Mouse (Mus musculus): ENCODE measurements around the gene Grm4. TPM values are rescaled to one million over a fixed set of nuclear protein-coding genes. Genes with fewer than 3 reads are reported as not detected.

Grm4 gene
- polyA plus RNA-seq, 1 experiment from 2014 or later, result not detected

DNA sequence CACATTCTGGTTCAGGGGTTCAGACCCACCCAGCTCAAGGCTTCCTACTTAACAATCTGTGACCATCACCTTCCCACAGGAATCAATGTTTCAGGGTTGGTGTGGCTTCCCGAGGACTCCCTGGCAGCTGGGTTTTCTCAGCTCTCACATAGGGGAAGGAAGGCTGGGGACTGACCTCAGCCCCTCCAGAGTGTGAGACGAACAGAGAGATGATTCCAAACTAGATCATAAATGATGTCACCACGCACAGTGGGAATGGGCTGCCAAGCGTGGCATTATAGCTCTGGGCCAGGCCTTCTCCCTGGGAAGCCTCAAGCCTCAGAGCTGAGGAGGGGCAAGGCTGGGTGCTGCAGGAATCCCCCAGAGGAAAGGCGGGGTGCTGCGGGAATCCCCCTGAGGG lies 96.8 kb downstream of the Grm4 start:
- Histone ChIP-seq H3K4me2 (ENCODE audit: low read length) (no peak overlapping the region), H3K4me1 (ENCODE audit: control insufficient read depth in 2 of 2, insufficient read depth in 2 of 2, low read length in 2 of 2) (peaks cover 6 to 9% of the 10 kb centered on the region in 2 experiments; a peak in 3 of 4 replicates), H3K9me3 (ENCODE audit: control insufficient read depth, low read length) (peaks cover 13% of the 10 kb centered on the region), H3K27ac (replicated peaks in 1 of 2; ENCODE audit: control insufficient read depth in 1 of 2, insufficient read depth in 1 of 2, low read depth in 2 of 2, low read length in 2 of 2) (no peak overlapping the region), H3K36me3 (ENCODE audit: control insufficient read depth, insufficient read depth, low read length) (no peaks in the 10 kb centered on the region), H3K4me3 (ENCODE audit: control insufficient read depth in 1 of 2, insufficient read depth in 1 of 2, low read depth in 1 of 2, low read length in 2 of 2) (no peak overlapping the region), H3K27me3 (ENCODE audit: control insufficient read depth, insufficient read depth, low read length) (peaks cover 6% of the 10 kb centered on the region; the same call in 1 of the 2 replicates), H3K9ac (ENCODE audit: low read length) (no peak overlapping the region)
- no peak for ATAC-seq (ENCODE audit: insufficient number of reproducible peaks, insufficient read depth, low FRiP score, low read depth)
- WGBS, result 72% methylated on average over 6 of the region's 6 CpGs

DNA sequence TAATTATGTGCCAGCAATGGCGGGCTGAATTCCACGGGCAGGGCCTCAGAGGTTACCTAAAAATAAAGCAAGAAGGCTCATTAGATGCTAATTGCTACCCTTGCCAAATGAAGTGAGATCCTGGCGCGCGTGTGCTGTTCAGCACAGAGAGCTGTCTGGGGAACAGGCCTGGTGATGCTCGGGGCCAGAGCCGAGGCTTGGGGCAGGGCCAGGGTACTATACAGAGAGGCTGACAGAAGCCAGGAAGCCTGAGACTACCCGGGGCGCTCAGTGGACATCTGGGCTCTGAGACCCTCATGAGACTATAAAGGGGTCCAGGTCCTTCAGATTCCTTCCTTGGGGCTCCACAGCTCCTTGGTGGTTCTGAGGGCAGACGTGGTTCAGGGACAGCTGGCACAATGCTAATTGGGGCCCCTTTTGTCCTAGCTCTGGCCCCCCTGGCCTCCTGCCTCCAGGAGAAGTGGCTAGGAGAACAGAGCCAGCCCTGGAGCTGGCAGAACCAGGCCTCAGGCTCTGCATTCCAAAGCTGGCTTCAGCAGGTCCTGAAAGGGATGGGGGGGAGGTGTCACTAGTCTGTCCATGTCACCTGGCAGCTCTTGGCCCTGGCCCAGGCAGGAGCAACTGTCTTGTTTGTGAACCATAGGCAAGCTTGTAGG lies 98.3 kb downstream of the Grm4 start:
- no peak overlapping the region for H3K4me2 ChIP-seq (ENCODE audit: low read length)
- peaks cover 6 to 9% of the 10 kb centered on the region in 2 experiments; a peak in 3 of 4 replicates for H3K4me1 ChIP-seq (ENCODE audit: control insufficient read depth in 2 of 2, insufficient read depth in 2 of 2, low read length in 2 of 2)
- no peak for ATAC-seq (ENCODE audit: insufficient number of reproducible peaks, insufficient read depth, low FRiP score, low read depth)
- no peak overlapping the region for H3K9ac ChIP-seq (ENCODE audit: low read length)
- H3K4me3 ChIP-seq (ENCODE audit: control insufficient read depth in 1 of 2, insufficient read depth in 1 of 2, low read depth in 1 of 2, low read length in 2 of 2), result no peak overlapping the region
- WGBS, result 42% methylated on average over 10 of the region's 10 CpGs
- no peaks in the 10 kb centered on the region; the same call in 1 of the 2 replicates for H3K27me3 ChIP-seq (ENCODE audit: control insufficient read depth, insufficient read depth, low read length)
- peaks cover 1% of the 10 kb centered on the region; the same call in 1 of the 2 replicates for H3K9me3 ChIP-seq (ENCODE audit: control insufficient read depth, low read length)
- H3K36me3 ChIP-seq (ENCODE audit: control insufficient read depth, insufficient read depth, low read length), result no peaks in the 10 kb centered on the region
- no peak overlapping the region for H3K27ac ChIP-seq (replicated peaks in 1 of 2; ENCODE audit: control insufficient read depth in 1 of 2, insufficient read depth in 1 of 2, low read depth in 2 of 2, low read length in 2 of 2)

DNA sequence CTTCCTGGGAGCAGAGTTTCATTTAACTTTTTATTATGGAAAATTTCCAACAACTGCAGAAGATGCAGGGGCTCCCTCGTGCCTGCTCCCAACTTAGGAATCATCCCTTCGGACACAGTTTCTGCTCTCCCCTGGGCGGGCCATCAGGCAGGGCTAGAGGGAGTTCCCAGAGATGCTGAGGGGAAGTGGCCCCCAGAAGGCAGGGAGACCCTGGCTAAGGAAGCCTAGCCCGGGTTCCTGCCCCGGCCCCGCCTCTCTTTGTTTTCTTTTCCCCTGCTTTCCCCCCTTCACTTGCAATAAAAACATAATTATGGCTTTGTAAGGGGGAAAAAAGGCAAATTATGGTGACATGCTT lies 98.9 kb downstream of the Grm4 start:
- WGBS, result 38% methylated on average over 6 of the region's 6 CpGs
- H3K9me3 ChIP-seq (ENCODE audit: control insufficient read depth, low read length), result no peaks in the 10 kb centered on the region
- no peaks in the 10 kb centered on the region for H3K36me3 ChIP-seq (ENCODE audit: control insufficient read depth, insufficient read depth, low read length)
- no peak for ATAC-seq (ENCODE audit: insufficient number of reproducible peaks, insufficient read depth, low FRiP score, low read depth)
- no peak overlapping the region for H3K4me2 ChIP-seq (ENCODE audit: low read length)
- H3K4me1 ChIP-seq (ENCODE audit: control insufficient read depth in 2 of 2, insufficient read depth in 2 of 2, low read length in 2 of 2), result peaks cover 6 to 9% of the 10 kb centered on the region in 2 experiments; a peak in 3 of 4 replicates
- H3K4me3 ChIP-seq (ENCODE audit: control insufficient read depth in 1 of 2, insufficient read depth in 1 of 2, low read depth in 1 of 2, low read length in 2 of 2), result no peak overlapping the region
- H3K27me3 ChIP-seq (ENCODE audit: control insufficient read depth, insufficient read depth, low read length), result no peaks in the 10 kb centered on the region; the same call in 1 of the 2 replicates
- no peak overlapping the region for H3K9ac ChIP-seq (ENCODE audit: low read length)
- H3K27ac ChIP-seq (replicated peaks in 1 of 2; ENCODE audit: control insufficient read depth in 1 of 2, insufficient read depth in 1 of 2, low read depth in 2 of 2, low read length in 2 of 2), result no peak overlapping the region

DNA sequence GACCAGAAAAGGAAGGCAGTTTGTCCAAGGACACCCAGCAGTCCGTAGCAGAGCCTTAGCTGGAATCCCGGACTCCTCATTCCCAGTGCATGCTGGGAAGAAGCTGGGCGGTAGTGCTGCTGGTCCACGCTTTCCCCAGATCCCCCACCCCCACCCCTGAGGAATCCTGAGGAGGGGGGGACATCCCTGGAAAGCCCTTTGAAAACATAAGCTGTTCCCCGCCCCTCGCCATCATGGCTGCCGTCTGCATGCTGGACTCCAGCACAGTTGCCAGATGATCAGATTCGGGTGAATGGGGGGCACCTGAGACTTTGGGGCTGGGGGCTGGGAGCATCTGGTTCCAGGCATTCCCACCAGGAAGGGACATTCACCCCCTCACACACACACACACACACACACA lies 99.4 kb downstream of the Grm4 start:
- Histone ChIP-seq H3K27me3 (ENCODE audit: control insufficient read depth, insufficient read depth, low read length) (no peaks in the 10 kb centered on the region; the same call in 1 of the 2 replicates), H3K9me3 (ENCODE audit: control insufficient read depth, low read length) (no peaks in the 10 kb centered on the region), H3K9ac (ENCODE audit: low read length) (no peak overlapping the region), H3K36me3 (ENCODE audit: control insufficient read depth, insufficient read depth, low read length) (no peaks in the 10 kb centered on the region), H3K4me3 (ENCODE audit: control insufficient read depth in 1 of 2, insufficient read depth in 1 of 2, low read depth in 1 of 2, low read length in 2 of 2) (no peak overlapping the region), H3K27ac (replicated peaks in 1 of 2; ENCODE audit: control insufficient read depth in 1 of 2, insufficient read depth in 1 of 2, low read depth in 2 of 2, low read length in 2 of 2) (no peak overlapping the region), H3K4me1 (ENCODE audit: control insufficient read depth in 2 of 2, insufficient read depth in 2 of 2, low read length in 2 of 2) (peaks cover 6 to 9% of the 10 kb centered on the region in 2 experiments; a peak in 3 of 4 replicates), H3K4me2 (ENCODE audit: low read length) (no peak overlapping the region)
- ATAC-seq (ENCODE audit: insufficient number of reproducible peaks, insufficient read depth, low FRiP score, low read depth), result no peak
- WGBS, result 50% methylated on average over 8 of the region's 8 CpGs

DNA sequence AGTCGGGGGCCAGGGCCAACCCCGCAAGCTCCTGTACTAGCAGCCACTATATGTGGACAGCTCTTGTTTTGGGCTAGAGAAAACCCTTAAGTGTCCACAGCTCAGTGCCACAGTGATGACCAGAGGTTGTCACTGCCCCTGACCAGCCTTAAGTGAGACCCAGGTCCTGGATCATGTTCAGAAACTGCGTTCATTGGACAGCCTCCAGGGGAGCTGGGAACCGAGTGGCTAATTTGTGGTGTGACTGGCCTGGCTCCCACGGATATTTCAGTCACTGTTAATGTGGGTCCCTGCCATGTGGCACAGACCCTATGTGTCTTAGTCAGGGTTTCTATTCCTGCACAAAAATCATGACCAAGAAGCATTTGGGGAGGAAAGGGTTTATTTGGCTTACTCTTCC lies 112.2 kb downstream of the Grm4 start:
- H3K27me3 ChIP-seq (ENCODE audit: control insufficient read depth, insufficient read depth, low read length), result no peaks in the 10 kb centered on the region
- ATAC-seq (ENCODE audit: insufficient number of reproducible peaks, insufficient read depth, low FRiP score, low read depth), result no peak
- no peaks in the 10 kb centered on the region for H3K4me1 ChIP-seq (ENCODE audit: control insufficient read depth in 2 of 2, insufficient read depth in 2 of 2, low read length in 2 of 2)
- 63% methylated on average over 5 of the region's 5 CpGs for WGBS
- 0 out of 2 replicates have a peak, but pooled peaks cover 2% of the 10 kb centered on the region for H3K9me3 ChIP-seq (ENCODE audit: control insufficient read depth, low read length)
- H3K4me2 ChIP-seq (ENCODE audit: low read length), result no peak overlapping the region
- no peak overlapping the region for H3K27ac ChIP-seq (replicated peaks in 1 of 2; ENCODE audit: control insufficient read depth in 1 of 2, insufficient read depth in 1 of 2, low read depth in 2 of 2, low read length in 2 of 2)
- no peaks in the 10 kb centered on the region for H3K36me3 ChIP-seq (ENCODE audit: control insufficient read depth, insufficient read depth, low read length)
- no peak overlapping the region for H3K9ac ChIP-seq (ENCODE audit: low read length)
- H3K4me3 ChIP-seq (ENCODE audit: control insufficient read depth in 1 of 2, insufficient read depth in 1 of 2, low read depth in 1 of 2, low read length in 2 of 2), result no peak overlapping the region

DNA sequence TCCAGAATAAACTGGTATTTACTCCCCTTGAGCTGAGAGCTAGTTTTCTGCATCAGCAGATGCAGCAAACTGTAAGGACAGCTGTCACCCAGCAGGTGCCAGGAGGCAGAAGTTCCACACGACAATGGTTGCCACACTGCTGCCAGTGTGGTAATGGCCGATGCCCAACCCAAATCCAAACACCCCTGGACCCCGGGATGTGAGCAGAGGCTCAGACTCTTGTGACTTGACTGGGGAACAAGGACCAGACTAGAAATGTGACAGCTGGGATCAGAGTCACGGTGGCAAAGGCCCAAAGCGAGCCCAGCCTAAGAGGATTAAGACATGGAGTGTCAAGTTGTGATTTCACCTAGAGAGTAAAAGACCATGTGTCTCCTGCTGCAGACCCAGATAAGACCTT lies 112.7 kb downstream of the Grm4 start:
- Histone ChIP-seq H3K9me3 (ENCODE audit: control insufficient read depth, low read length) (0 out of 2 replicates have a peak, but pooled peaks cover 2% of the 10 kb centered on the region), H3K4me1 (ENCODE audit: control insufficient read depth in 2 of 2, insufficient read depth in 2 of 2, low read length in 2 of 2) (no peaks in the 10 kb centered on the region), H3K27ac (replicated peaks in 1 of 2; ENCODE audit: control insufficient read depth in 1 of 2, insufficient read depth in 1 of 2, low read depth in 2 of 2, low read length in 2 of 2) (no peak overlapping the region), H3K36me3 (ENCODE audit: control insufficient read depth, insufficient read depth, low read length) (no peaks in the 10 kb centered on the region), H3K9ac (ENCODE audit: low read length) (no peak overlapping the region), H3K27me3 (ENCODE audit: control insufficient read depth, insufficient read depth, low read length) (no peaks in the 10 kb centered on the region), H3K4me3 (ENCODE audit: control insufficient read depth in 1 of 2, insufficient read depth in 1 of 2, low read depth in 1 of 2, low read length in 2 of 2) (no peak overlapping the region), H3K4me2 (ENCODE audit: low read length) (no peak overlapping the region)
- WGBS, result 31% methylated on average over 5 of the region's 5 CpGs
- ATAC-seq (ENCODE audit: insufficient number of reproducible peaks, insufficient read depth, low FRiP score, low read depth), result no peak

DNA sequence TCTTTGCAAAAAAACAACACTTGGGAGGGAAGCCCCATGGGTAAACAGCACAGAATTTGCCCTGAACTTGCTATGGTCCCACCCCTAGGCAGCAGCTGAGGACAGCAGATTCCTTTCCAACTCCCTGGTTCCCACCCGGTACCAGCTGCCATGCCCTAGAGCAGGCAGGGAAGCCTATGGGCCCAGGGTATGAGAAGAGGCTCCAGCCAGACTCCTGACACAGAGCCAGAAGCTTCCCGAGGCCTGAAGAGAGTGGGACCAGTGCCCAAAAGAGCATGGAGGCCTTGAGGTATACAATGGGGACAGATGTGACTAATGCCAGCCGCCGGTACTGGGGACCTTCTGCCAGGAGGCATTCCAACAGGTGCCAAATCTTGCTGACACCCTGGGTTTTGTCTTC lies 114.2 kb downstream of the Grm4 start:
- Histone ChIP-seq H3K9ac (ENCODE audit: low read length) (no peak overlapping the region), H3K4me3 (ENCODE audit: control insufficient read depth in 1 of 2, insufficient read depth in 1 of 2, low read depth in 1 of 2, low read length in 2 of 2) (no peak overlapping the region), H3K27ac (replicated peaks in 1 of 2; ENCODE audit: control insufficient read depth in 1 of 2, insufficient read depth in 1 of 2, low read depth in 2 of 2, low read length in 2 of 2) (no peak overlapping the region), H3K36me3 (ENCODE audit: control insufficient read depth, insufficient read depth, low read length) (no peaks in the 10 kb centered on the region), H3K4me2 (ENCODE audit: low read length) (no peak overlapping the region), H3K9me3 (ENCODE audit: control insufficient read depth, low read length) (0 out of 2 replicates have a peak, but pooled peaks cover 2% of the 10 kb centered on the region), H3K27me3 (ENCODE audit: control insufficient read depth, insufficient read depth, low read length) (no peaks in the 10 kb centered on the region), H3K4me1 (ENCODE audit: control insufficient read depth in 2 of 2, insufficient read depth in 2 of 2, low read length in 2 of 2) (no peaks in the 10 kb centered on the region)
- WGBS, result 73% methylated on average over 4 of the region's 4 CpGs
- no peak for ATAC-seq (ENCODE audit: insufficient number of reproducible peaks, insufficient read depth, low FRiP score, low read depth)

All from heart, embryonic 14.5 days (tissue).